Mouse (Mus musculus) activated CD4-positive, CD25-positive, alpha-beta regulatory T cell (primary cell): ENCODE data around the gene Neurog2. TPM values are rescaled to one million over a fixed set of nuclear protein-coding genes. Genes with fewer than 3 reads are reported as not detected.

Source experiments
- polyA plus RNA-seq, 2 experiments: library from polyadenylated mRNA; unstranded; fragments of 100-300 nt; shearing (Covaris generic); gene quantifications; one replicate each; pipeline ENCODE4 v1.2.1; 2017

Neurog2 gene
- polyA plus RNA-seq = not detected

DNA sequence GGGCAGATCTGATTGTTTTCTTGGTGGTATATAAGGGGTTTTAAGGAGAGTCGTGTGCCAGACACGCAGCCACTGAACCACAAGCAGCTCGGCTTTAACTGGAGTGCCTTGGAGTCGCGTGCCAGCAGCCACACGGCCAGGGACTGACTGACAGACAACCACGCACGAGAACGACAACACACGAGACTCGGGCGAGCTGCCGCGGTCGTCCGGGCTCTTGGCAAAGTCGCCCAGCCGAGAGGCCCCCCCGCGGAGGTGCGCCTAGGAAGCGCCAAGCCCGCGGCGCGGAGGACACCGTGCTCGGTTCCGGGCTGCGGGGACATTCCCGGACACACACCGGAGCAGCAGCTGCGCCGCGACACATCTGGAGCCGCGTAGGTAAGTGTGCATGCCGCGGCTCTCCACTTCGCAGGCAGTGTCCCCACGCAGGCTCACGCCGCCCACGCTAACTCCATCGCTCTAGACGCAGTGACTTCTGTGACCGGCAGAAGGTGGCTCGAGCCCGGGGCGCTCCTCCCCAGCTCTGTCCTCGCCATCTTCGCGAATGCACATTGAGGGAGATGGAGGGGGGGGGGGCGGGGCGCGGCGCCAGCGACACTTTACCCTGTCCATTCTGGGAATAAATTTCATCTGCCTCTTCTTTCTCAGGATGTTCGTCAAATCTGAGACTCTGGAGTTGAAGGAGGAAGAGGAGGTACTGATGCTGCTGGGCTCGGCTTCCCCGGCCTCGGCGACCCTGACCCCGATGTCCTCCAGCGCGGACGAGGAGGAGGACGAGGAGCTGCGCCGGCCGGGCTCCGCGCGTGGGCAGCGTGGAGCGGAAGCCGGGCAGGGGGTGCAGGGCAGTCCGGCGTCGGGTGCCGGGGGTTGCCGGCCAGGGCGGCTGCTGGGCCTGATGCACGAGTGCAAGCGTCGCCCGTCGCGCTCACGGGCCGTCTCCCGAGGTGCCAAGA lies at the start of gene Neurog2:
Gene Neurog2, plus strand, starts transcription at position 56 of the 953 bp plus-strand sequence.

Other genes with a start within 250 kb of the Neurog2 start
- gene Ank2, start 133.8 kb upstream of the Neurog2 start, polyA plus RNA-seq = 1 to 10 TPM in 1 of 2 experiments, under 1 TPM in 1; 0.19 to 1.1 TPM
- 10 to 100 TPM; 51.6 to 55.7 TPM for gene Larp7, start 79.8 kb upstream of the Neurog2 start, polyA plus RNA-seq
- gene Zgrf1, start 79.6 kb upstream of the Neurog2 start, polyA plus RNA-seq = 1 to 10 TPM; 2.1 to 5.7 TPM
- 1 to 10 TPM in 1 of 2 experiments, under 1 TPM in 1; 0.98 to 1.4 TPM for gene Alpk1, start 147.4 kb downstream of the Neurog2 start, polyA plus RNA-seq
- under 1 TPM; 0.20 to 0.96 TPM for gene Tifa, start 156.7 kb downstream of the Neurog2 start, polyA plus RNA-seq
- 10 to 100 TPM; 55.6 to 56.6 TPM for gene Ap1ar, start 204.4 kb downstream of the Neurog2 start, polyA plus RNA-seq